Mouse (Mus musculus): ENCODE measurements around the gene Chrna1. TPM values are rescaled to one million over a fixed set of nuclear protein-coding genes. Genes with fewer than 3 reads are reported as not detected.

Chrna1 gene
- polyA plus RNA-seq, 1 experiment from 2014 or later = 0.74 TPM

GRCm38 (mm10) chr2:73528516-73529355 lies 51.4 kb downstream of the Chrna1 start:
- peak overlapping the region; percentile 66; the same call in 1 of the 2 replicates for H3K27ac ChIP-seq
- WGBS = 2% methylated on average over 58 of the region's 59 CpGs

GRCm38 (mm10) chr2:73527956-73528355 lies 52.2 kb downstream of the Chrna1 start:
- peak overlapping the region; percentile 65; the same call in 1 of the 2 replicates for H3K4me3 ChIP-seq
- no peak for ATAC-seq (ENCODE audit: low FRiP score)
- H3K9me3 ChIP-seq (replicated peaks) = no peaks in the 10 kb centered on the region
- H3K4me1 ChIP-seq = peaks cover 18% of the 10 kb centered on the region
- H3K4me2 ChIP-seq (replicated peaks) = peak overlapping the region; percentile 69
- H3K36me3 ChIP-seq = no peaks in the 10 kb centered on the region
- no peak overlapping the region for H3K27ac ChIP-seq
- H3K27me3 ChIP-seq = no peaks in the 10 kb centered on the region
- H3K9ac ChIP-seq = no peak overlapping the region
- WGBS = 84% methylated on average over 11 of the region's 11 CpGs

More at GRCm38 (mm10) chr2:73528516-73529355, 51.4 kb downstream of the Chrna1 start:
- H3K9me3 ChIP-seq (replicated peaks) = no peaks in the 10 kb centered on the region
- H3K4me2 ChIP-seq (replicated peaks) = peak overlapping the region; percentile 69
- no peaks in the 10 kb centered on the region for H3K36me3 ChIP-seq
- H3K4me1 ChIP-seq = peaks cover 14% of the 10 kb centered on the region
- H3K9ac ChIP-seq = peak overlapping the region; percentile 71
- peak; percentile 82 for ATAC-seq (ENCODE audit: low FRiP score)
- peak overlapping the region; percentile 65 for H3K4me3 ChIP-seq
- H3K27me3 ChIP-seq = no peaks in the 10 kb centered on the region

GRCm38 (mm10) chr2:73526691-73527090 lies 53.4 kb downstream of the Chrna1 start:
- H3K27me3 ChIP-seq = no peaks in the 10 kb centered on the region
- WGBS = 76% methylated on average over 9 of the region's 9 CpGs

DNA sequence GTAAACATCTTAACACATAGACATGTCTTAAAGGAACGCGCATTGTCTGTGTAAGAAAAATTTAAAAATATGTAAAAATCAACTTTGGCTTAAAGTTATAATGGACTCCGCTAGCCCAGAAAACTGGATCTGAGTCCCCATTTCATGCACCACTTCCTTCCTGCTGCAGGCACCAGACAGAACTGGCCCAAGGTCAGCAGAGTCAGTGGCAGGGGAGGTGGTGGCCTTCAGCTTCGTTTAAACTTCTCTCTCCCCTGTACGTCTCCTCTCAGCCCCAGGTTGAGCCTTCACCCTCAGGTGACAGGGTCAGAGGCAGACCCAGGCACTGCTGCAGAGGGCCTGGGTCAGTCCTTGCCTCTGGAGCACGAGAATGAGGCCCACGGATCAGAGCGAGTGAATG lies 57.2 kb downstream of the Chrna1 start:
- H3K9me3 ChIP-seq (replicated peaks) = no peaks in the 10 kb centered on the region
- WGBS = 72% methylated on average over 8 of the region's 8 CpGs
- ATAC-seq (ENCODE audit: low FRiP score) = no peak
- H3K27me3 ChIP-seq = no peaks in the 10 kb centered on the region
- H3K4me2 ChIP-seq (replicated peaks) = no peak overlapping the region
- H3K36me3 ChIP-seq = no peaks in the 10 kb centered on the region
- no peak overlapping the region for H3K9ac ChIP-seq
- peaks cover 22% of the 10 kb centered on the region for H3K4me1 ChIP-seq
- no peak overlapping the region for H3K27ac ChIP-seq
- H3K4me3 ChIP-seq = no peak overlapping the region

More at GRCm38 (mm10) chr2:73526691-73527090, 53.4 kb downstream of the Chrna1 start:
- Histone ChIP-seq H3K27ac (no peak overlapping the region), H3K36me3 (no peaks in the 10 kb centered on the region), H3K9ac (no peak overlapping the region), H3K4me1 (peaks cover 27% of the 10 kb centered on the region), H3K9me3 (replicated peaks) (no peaks in the 10 kb centered on the region), H3K4me3 (no peak overlapping the region), H3K4me2 (replicated peaks) (no peak overlapping the region)
- no peak for ATAC-seq (ENCODE audit: low FRiP score)

DNA sequence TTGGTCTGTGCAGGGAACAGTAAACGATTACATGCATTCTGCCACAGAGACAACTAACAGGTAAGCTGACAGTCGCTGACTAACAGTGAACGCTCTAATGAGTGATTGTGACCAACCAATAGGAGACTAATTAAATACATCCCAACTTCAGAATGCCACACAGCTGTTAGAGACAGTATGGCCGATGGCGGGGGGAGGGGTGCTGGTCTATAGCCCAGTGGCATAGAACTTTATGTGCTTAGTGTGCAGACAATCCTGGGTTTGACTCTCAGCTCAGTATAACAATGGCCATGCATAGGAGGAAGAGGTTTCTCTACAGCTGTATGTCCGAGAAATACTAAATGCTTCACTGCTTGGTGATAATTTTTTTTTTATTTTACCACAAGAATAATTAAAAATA lies 57.8 kb downstream of the Chrna1 start:
- no peak for ATAC-seq (ENCODE audit: low FRiP score)
- Histone ChIP-seq H3K27me3 (no peaks in the 10 kb centered on the region), H3K9ac (no peak overlapping the region), H3K27ac (no peak overlapping the region), H3K36me3 (no peaks in the 10 kb centered on the region), H3K4me2 (replicated peaks) (no peak overlapping the region), H3K4me1 (peaks cover 22% of the 10 kb centered on the region), H3K9me3 (replicated peaks) (no peaks in the 10 kb centered on the region), H3K4me3 (no peak overlapping the region)
- WGBS = 63% methylated on average over 6 of the region's 6 CpGs

DNA sequence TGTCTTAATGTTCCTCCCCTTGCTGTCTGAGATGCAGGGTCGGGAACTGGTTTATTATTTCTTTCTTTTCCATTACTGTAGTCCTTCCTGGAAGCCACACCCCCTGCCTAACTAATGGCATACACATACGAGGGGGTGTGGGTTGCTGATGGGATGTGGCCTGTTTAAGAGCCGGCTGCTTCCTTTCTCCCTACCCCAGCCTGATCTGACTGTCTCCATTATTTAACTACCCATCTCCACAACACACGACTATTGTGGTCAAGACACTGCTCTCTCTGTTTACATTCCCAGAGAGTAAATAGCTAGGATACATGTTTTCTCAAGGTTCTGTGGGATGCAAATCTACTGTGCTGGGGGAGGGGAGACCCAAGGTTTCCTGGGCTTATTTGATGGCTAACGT lies 58.4 kb downstream of the Chrna1 start:
- 27% methylated on average over 5 of the region's 5 CpGs for WGBS
- no peak overlapping the region for H3K27ac ChIP-seq
- ATAC-seq (ENCODE audit: low FRiP score) = no peak

DNA sequence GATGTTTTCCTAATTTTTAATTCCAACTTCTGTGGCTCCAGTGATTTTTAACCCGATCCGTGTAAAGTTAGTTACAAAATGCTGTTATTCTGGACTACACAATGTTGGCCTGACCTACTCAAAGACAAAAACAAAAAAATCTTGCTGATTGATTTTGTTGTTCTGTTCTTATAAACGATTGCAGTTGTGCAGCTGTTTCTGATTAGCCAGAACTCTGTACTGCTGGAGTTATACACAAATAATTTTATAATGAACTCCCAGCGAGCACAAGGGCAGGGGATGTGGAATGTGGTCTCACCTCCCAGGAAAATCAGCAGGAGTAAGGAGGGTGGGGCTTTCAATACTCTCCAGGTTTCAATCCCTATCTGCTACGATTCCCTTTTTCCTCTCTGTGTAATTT lies 61.2 kb downstream of the Chrna1 start:
- H3K36me3 ChIP-seq = no peaks in the 10 kb centered on the region
- H3K4me2 ChIP-seq (replicated peaks) = no peak overlapping the region
- no peak overlapping the region for H3K27ac ChIP-seq
- H3K9me3 ChIP-seq (replicated peaks) = no peaks in the 10 kb centered on the region
- WGBS = 76% methylated on average over 5 of the region's 5 CpGs
- H3K9ac ChIP-seq = no peak overlapping the region
- no peak for ATAC-seq (ENCODE audit: low FRiP score)
- H3K27me3 ChIP-seq = no peaks in the 10 kb centered on the region
- no peak overlapping the region for H3K4me3 ChIP-seq
- peaks cover 15% of the 10 kb centered on the region for H3K4me1 ChIP-seq

More for the DNA sequence above, 58.4 kb downstream of the Chrna1 start:
- no peak overlapping the region for H3K4me2 ChIP-seq (replicated peaks)
- no peaks in the 10 kb centered on the region for H3K36me3 ChIP-seq
- no peak overlapping the region for H3K4me3 ChIP-seq
- 0 out of 2 replicates have a peak overlapping the region, but pooled peaks have one; percentile 13 for H3K9ac ChIP-seq
- H3K4me1 ChIP-seq = peaks cover 18% of the 10 kb centered on the region
- no peaks in the 10 kb centered on the region for H3K9me3 ChIP-seq (replicated peaks)
- no peaks in the 10 kb centered on the region for H3K27me3 ChIP-seq

GRCm38 (mm10) chr2:73518311-73518710 lies 61.8 kb downstream of the Chrna1 start:
- 84% methylated on average over 2 of the region's 2 CpGs for WGBS
- no peaks in the 10 kb centered on the region for H3K9me3 ChIP-seq (replicated peaks)
- no peaks in the 10 kb centered on the region for H3K36me3 ChIP-seq
- H3K4me2 ChIP-seq (replicated peaks) = no peak overlapping the region
- ATAC-seq (ENCODE audit: low FRiP score) = no peak
- peaks cover 13% of the 10 kb centered on the region for H3K4me1 ChIP-seq
- no peak overlapping the region for H3K9ac ChIP-seq
- no peak overlapping the region for H3K4me3 ChIP-seq
- no peaks in the 10 kb centered on the region for H3K27me3 ChIP-seq
- H3K27ac ChIP-seq = no peak overlapping the region

DNA sequence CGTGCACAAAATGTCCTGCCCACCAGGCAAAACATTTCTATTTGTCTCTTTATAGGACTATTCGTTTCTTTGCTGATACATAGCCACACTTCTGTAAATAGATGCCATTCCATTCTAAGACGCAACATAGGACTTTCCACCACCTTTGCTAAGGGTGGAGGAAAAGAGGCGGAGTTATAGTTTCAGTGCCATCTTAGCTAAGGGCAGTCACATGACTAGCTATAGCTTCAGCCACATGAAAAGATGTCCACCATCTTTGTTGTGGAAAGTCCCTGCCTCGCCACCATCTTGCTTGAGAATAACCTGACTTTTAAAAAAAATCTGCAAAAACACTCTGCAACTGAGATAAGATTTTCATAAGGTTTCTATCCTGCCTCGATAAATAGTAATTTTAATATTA lies 66.0 kb downstream of the Chrna1 start:
- ATAC-seq (ENCODE audit: low FRiP score) = no peak
- WGBS = 92% methylated on average over 6 of the region's 6 CpGs
- H3K4me2 ChIP-seq (replicated peaks) = no peak overlapping the region

More for the DNA sequence above, 66.0 kb downstream of the Chrna1 start:
- no peaks in the 10 kb centered on the region for H3K36me3 ChIP-seq
- H3K4me1 ChIP-seq = 0 out of 2 replicates have a peak, but pooled peaks cover 2% of the 10 kb centered on the region
- H3K4me3 ChIP-seq = no peak overlapping the region
- H3K27me3 ChIP-seq = no peaks in the 10 kb centered on the region
- H3K9ac ChIP-seq = no peak overlapping the region
- no peak overlapping the region for H3K27ac ChIP-seq
- H3K9me3 ChIP-seq (replicated peaks) = no peaks in the 10 kb centered on the region

Other genes starting within 250 kb of the Chrna1 start
- 9.2 and 10.0 TPM in 2 replicates for gene Gpr155, start 193.8 kb downstream of the Chrna1 start, polyA plus RNA-seq (2016; fragmentation: Nextera tagmentation; extraction: Ambion mirVana)
- gene Wipf1, start 50.6 kb downstream of the Chrna1 start, polyA plus RNA-seq (2016; fragmentation: Nextera tagmentation; extraction: Ambion mirVana) = 7.3 and 8.7 TPM in 2 replicates
- gene Chn1, start 195.0 kb upstream of the Chrna1 start, polyA plus RNA-seq (2016; fragmentation: Nextera tagmentation; extraction: Ambion mirVana) = 91.3 and 93.8 TPM in 2 replicates